Comparison of ENCODE assay signal across 13 mouse cellular contexts in genomic region chr5:92467102-92467766, GRCm38 (mm10). TPM values are rescaled to one million over a fixed set of nuclear protein-coding genes. Genes with fewer than 3 reads are reported as not detected.
A peak's percentile ranks its signal among the peaks of the same experiment; 100 is the strongest.
DNase-seq lines count a peak whose midpoint lies in the region; ATAC-seq and TF ChIP-seq lines count a peak whose summit lies in the region.
"Had no signal": no experiment of that assay in that cellular context is flagged by ENCODE, and none has a peak within 500 bp of the region (broad histone marks: within the 10 kb centered on the region; RNA-seq: fewer than 3 reads in every experiment).

No protein-coding gene starts in this region.

- WGBS in kidney, embryonic 15.5 days, result 68% methylated on average over 8 of the region's 8 CpGs
- 61% methylated on average over 8 of the region's 8 CpGs for WGBS in liver, postnatal 0 days (ENCODE audit: insufficient replicate concordance)
- 58% methylated on average over 8 of the region's 8 CpGs for WGBS in stomach, embryonic 16.5 days
- 75% methylated on average over 8 of the region's 8 CpGs for WGBS in embryonic facial prominence, embryonic 10.5 days

- H3K9ac ChIP-seq in kidney, embryonic 15.5 days, result no peak overlapping the region
- no peak overlapping the region for H3K9ac ChIP-seq in liver, postnatal 0 days (replicated peaks)
- H3K9ac ChIP-seq in stomach, embryonic 16.5 days (ENCODE audit: low read length), result no peak overlapping the region

- H3K4me3 ChIP-seq in kidney, embryonic 15.5 days (replicated peaks), result no peak overlapping the region
- H3K4me3 ChIP-seq in liver, postnatal 0 days (ENCODE audit: low read depth, low read length), result no peak overlapping the region
- H3K4me3 ChIP-seq in stomach, embryonic 16.5 days (replicated peaks; ENCODE audit: low read length), result no peak overlapping the region
- no peak overlapping the region for H3K4me3 ChIP-seq in embryonic facial prominence, embryonic 10.5 days
- H3K4me3 ChIP-seq: erythroblast, embryonic 14.5 days; heart, embryonic 10.5 days had no signal

- no peaks in the 10 kb centered on the region for H3K9me3 ChIP-seq in kidney, embryonic 15.5 days (replicated peaks)
- no peaks in the 10 kb centered on the region for H3K9me3 ChIP-seq in liver, postnatal 0 days (ENCODE audit: low read length)
- H3K9me3 ChIP-seq in stomach, embryonic 16.5 days (replicated peaks; ENCODE audit: control insufficient read depth, low read length), result no peaks in the 10 kb centered on the region
- H3K9me3 ChIP-seq in embryonic facial prominence, embryonic 10.5 days, result no peaks in the 10 kb centered on the region
- H3K9me3 ChIP-seq: heart, embryonic 10.5 days had no signal

- H3K4me1 ChIP-seq in kidney, embryonic 15.5 days, result peaks cover 20% of the 10 kb centered on the region
- peaks cover 4% of the 10 kb centered on the region for H3K4me1 ChIP-seq in liver, postnatal 0 days (ENCODE audit: insufficient read depth)
- H3K4me1 ChIP-seq in stomach, embryonic 16.5 days (ENCODE audit: control insufficient read depth, insufficient read depth, low read length), result peaks cover 17% of the 10 kb centered on the region
- H3K4me1 ChIP-seq in embryonic facial prominence, embryonic 10.5 days, result peaks cover 6% of the 10 kb centered on the region; the same call in 1 of the 2 replicates

- peak overlapping the region; percentile 54; the same call in 1 of the 2 replicates for H3K27ac ChIP-seq in kidney, embryonic 15.5 days
- peak overlapping the region; percentile 9; the same call in 1 of the 2 replicates for H3K27ac ChIP-seq in liver, postnatal 0 days (ENCODE audit: low read depth)
- peak overlapping the region; percentile 36 for H3K27ac ChIP-seq in stomach, embryonic 16.5 days (ENCODE audit: low read length)
- H3K27ac ChIP-seq in embryonic facial prominence, embryonic 10.5 days (replicated peaks), result no peak overlapping the region
- H3K27ac ChIP-seq: heart, embryonic 10.5 days had no signal

- no peaks in the 10 kb centered on the region for H3K36me3 ChIP-seq in kidney, embryonic 15.5 days
- H3K36me3 ChIP-seq in liver, postnatal 0 days (replicated peaks; ENCODE audit: insufficient read depth, low read length), result peaks cover 9% of the 10 kb centered on the region; the same call in 1 of the 2 replicates
- 0 out of 2 replicates have a peak, but pooled peaks cover 3% of the 10 kb centered on the region for H3K36me3 ChIP-seq in stomach, embryonic 16.5 days (ENCODE audit: control insufficient read depth, insufficient read depth, low read length)
- no peaks in the 10 kb centered on the region for H3K36me3 ChIP-seq in embryonic facial prominence, embryonic 10.5 days (replicated peaks)

- no peak for ATAC-seq in kidney, embryonic 15.5 days (replicated peaks; ENCODE audit: low FRiP score)
- ATAC-seq in common myeloid progenitor, adult 5-6 weeks (replicated peaks; ENCODE audit: low read depth, poor library complexity, severe bottlenecking), result peak; percentile 40; the same call in 1 of the 2 replicates
- no peak for ATAC-seq in liver, postnatal 0 days
- ATAC-seq in stomach, embryonic 16.5 days (ENCODE audit: insufficient read depth, low FRiP score), result no peak
- ATAC-seq: intestine, postnatal 0 days had no signal

- H3K4me2 ChIP-seq in kidney, embryonic 15.5 days, result no peak overlapping the region
- H3K4me2 ChIP-seq in liver, postnatal 0 days (ENCODE audit: low read depth, low read length), result 0 out of 2 replicates have a peak overlapping the region, but pooled peaks have one; percentile 7
- H3K4me2 ChIP-seq in stomach, embryonic 16.5 days (ENCODE audit: low read depth, low read length), result no peak overlapping the region

- TF ChIP-seq EP300 in liver, postnatal 0 days (IDR thresholded peaks at IDR 0.05; ENCODE audit: low read depth), result no peak

- TF ChIP-seq CTCF in liver, postnatal 0 days (IDR thresholded peaks at IDR 0.05; ENCODE audit: low read depth), result no peak

- H3K27me3 ChIP-seq in kidney, embryonic 15.5 days, result no peaks in the 10 kb centered on the region
- no peaks in the 10 kb centered on the region for H3K27me3 ChIP-seq in liver, postnatal 0 days (ENCODE audit: insufficient read depth, low read length)
- no peaks in the 10 kb centered on the region for H3K27me3 ChIP-seq in stomach, embryonic 16.5 days (ENCODE audit: control insufficient read depth, insufficient read depth, low read length)
- H3K27me3 ChIP-seq in embryonic facial prominence, embryonic 10.5 days (replicated peaks; ENCODE audit: low read depth, poor library complexity, severe bottlenecking), result no peaks in the 10 kb centered on the region

- DNase-seq in kidney, adult 8-10 months, result no peak
- no peak for DNase-seq in liver, postnatal 0 days
- DNase-seq in layer of hippocampus, adult 9-10 months (ENCODE audit: low spot score), result no peak
- DNase-seq in embryonic facial prominence, embryonic 10.5 days (ENCODE audit: low spot score), result no peak
- DNase-seq: cerebellum, postnatal 36 days; spleen, adult 18-20 months; thymus, postnatal 14 days had no signal

RNA-seq across cellular contexts. Expression of gene Nup54, which starts 32.2 kb away (rescaled TPM):
- polyA plus RNA-seq in kidney, embryonic 15.5 days (2015; fragmentation: Nextera tagmentation; extraction: Ambion mirVana), result 54.1 and 55.1 TPM in 2 replicates
- total RNA-seq in common myeloid progenitor, adult 5-6 weeks (2017), result 71.8 and 82.3 TPM in 2 replicates
- polyA plus RNA-seq in liver, postnatal 0 days (2015; fragmentation: Nextera tagmentation; extraction: Ambion mirVana), result 14.4 and 15.2 TPM in 2 replicates
- polyA plus RNA-seq in stomach, embryonic 16.5 days (2015; fragmentation: Nextera tagmentation; extraction: Ambion mirVana), result 47.1 and 47.3 TPM in 2 replicates
- 72.6 and 76.2 TPM in 2 replicates for polyA plus RNA-seq in embryonic facial prominence, embryonic 10.5 days (2016; fragmentation: Nextera tagmentation; extraction: Ambion mirVana)

RNA-seq across cellular contexts. Expression of gene Scarb2, which starts 39.4 kb away (rescaled TPM):
- polyA plus RNA-seq in kidney, embryonic 15.5 days (2015; fragmentation: Nextera tagmentation; extraction: Ambion mirVana), result 9.1 and 9.7 TPM in 2 replicates
- total RNA-seq in common myeloid progenitor, adult 5-6 weeks (2017), result 42.8 and 46.9 TPM in 2 replicates
- 16.3 and 16.5 TPM in 2 replicates for polyA plus RNA-seq in liver, postnatal 0 days (2015; fragmentation: Nextera tagmentation; extraction: Ambion mirVana)
- polyA plus RNA-seq in stomach, embryonic 16.5 days (2015; fragmentation: Nextera tagmentation; extraction: Ambion mirVana), result 17.7 and 18.2 TPM in 2 replicates
- polyA plus RNA-seq in embryonic facial prominence, embryonic 10.5 days (2016; fragmentation: Nextera tagmentation; extraction: Ambion mirVana), result 7.1 and 7.6 TPM in 2 replicates
